Mouse (Mus musculus): ENCODE results near the gene 1700069L16Rik.

DNA sequence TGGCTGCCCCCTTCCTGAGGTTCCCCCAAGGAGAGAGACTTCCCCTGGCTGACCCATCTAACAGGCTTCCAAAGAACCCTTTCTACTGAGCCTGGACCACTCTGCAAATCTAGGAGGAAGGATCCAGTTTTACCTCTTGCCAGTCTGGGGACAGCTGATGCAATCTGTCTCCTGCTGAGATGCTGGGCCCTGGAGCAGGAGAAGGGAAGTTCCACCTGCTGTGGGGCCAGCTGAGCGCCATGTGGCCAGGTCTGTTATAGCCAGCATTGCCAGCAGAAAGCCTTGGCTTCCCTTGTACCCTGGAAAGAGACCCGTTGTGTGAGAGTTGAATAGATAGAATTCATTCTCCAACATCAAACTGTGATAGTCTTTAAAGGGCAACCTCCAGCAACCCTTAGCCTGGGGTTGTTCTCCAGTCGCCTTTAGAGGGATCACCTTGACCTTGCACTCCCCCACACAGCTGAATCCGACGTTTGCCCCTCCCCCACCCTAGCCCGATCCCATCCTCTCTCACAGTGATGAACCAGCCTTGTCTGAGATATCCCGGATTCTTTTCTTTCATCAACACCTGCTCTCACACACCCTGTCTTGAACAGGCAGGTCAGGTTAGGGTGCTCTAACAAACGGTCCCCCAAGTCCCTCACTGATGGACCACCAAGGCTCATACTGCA, 870 bp downstream of the 1700069L16Rik start:
- no peak for TF ChIP-seq CTCF (IDR thresholded peaks at IDR 0.05; ENCODE audit: low read depth)
- TF ChIP-seq EP300 (IDR thresholded peaks at IDR 0.05; ENCODE audit: low read depth), result no peak

Measured in liver, postnatal 0 days (tissue).